Mouse (Mus musculus): ENCODE measurements around the gene Cmip. TPM values are rescaled to one million over a fixed set of nuclear protein-coding genes. Genes with fewer than 3 reads are reported as not detected.

The Cmip gene
- polyA plus RNA-seq, 1 experiment = 23.6 TPM

DNA sequence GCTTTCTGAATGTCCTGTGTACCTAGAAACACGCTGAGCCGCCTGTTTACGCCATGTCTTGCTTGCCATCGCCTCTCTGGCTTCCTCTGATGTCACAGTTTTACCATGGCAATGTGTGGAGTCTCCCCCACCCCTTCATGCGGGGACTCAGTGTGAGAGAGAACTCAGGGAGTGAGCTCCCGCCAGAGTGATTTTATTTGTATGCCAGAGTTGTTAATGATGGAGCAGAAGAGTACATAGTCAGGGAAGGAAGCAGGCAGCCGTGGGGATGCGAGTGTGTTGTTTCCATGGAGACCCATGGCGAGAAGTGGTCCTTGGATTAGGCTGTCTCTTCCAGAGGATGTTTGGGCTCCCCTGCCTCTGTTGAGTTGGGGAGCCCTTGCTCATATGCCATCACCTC, 194.2 kb downstream of the Cmip start:
- H3K27me3 ChIP-seq (ENCODE audit: control insufficient read depth, insufficient read depth, insufficient read length) = no peaks in the 10 kb centered on the region
- no peaks in the 10 kb centered on the region for H3K79me2 ChIP-seq (ENCODE audit: control insufficient read depth, insufficient read depth)
- no peak overlapping the region for H3ac ChIP-seq (ENCODE audit: control insufficient read depth, insufficient read length)
- H3K36me3 ChIP-seq (ENCODE audit: control insufficient read depth, insufficient read depth) = peaks cover 11% of the 10 kb centered on the region
- TF ChIP-seq POLR2AphosphoS2 (IDR thresholded peaks at IDR 0.05; ENCODE audit: insufficient read length, low read depth) = no peak
- H3K4me2 ChIP-seq (ENCODE audit: low read depth) = no peak overlapping the region
- no peak overlapping the region for H3K4me3 ChIP-seq

DNA sequence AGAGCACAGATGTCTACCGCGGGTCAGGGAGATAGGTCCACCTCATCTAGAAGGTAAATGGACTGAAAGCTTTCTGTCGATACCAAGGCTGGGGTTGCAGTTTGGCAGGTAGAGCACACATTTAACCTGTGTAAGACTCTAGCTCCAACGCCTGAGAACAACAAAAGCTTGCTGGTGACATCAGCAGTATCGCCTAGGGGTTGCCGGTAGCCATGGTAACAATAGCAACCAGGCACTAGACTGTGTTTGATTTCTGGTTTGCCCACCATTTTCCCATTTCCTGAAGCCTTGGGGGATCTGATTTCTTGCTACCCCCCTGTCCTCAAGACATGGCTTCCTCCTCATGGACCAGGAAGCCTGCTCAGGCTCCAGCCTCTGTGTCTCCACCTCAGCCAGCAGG, 197.1 kb downstream of the Cmip start:
- TF ChIP-seq CEBPB (IDR thresholded peaks at IDR 0.05; ENCODE audit: insufficient read depth, poor library complexity, severe bottlenecking) = no peak
- no peak for TF ChIP-seq POLR2AphosphoS2 (IDR thresholded peaks at IDR 0.05; ENCODE audit: insufficient read length, low read depth)
- TF ChIP-seq REST (IDR thresholded peaks at IDR 0.05; ENCODE audit: insufficient read depth, insufficient read length) = no peak
- TF ChIP-seq MYOG (IDR thresholded peaks at IDR 0.05; ENCODE audit: control insufficient read depth in 1 of 3, insufficient read depth in 1 of 3, insufficient read length in 2 of 3, low read depth in 2 of 3) = no peak
- TF ChIP-seq MYOD1 (IDR thresholded peaks at IDR 0.05; ENCODE audit: control insufficient read depth in 1 of 3, insufficient read length in 2 of 3, low read depth in 2 of 3) = no peak
- TF ChIP-seq TCF12 (IDR thresholded peaks at IDR 0.05; ENCODE audit: insufficient read depth, poor library complexity, severe bottlenecking) = no peak
- TF ChIP-seq SRF (IDR thresholded peaks at IDR 0.05; ENCODE audit: control insufficient read depth, insufficient read length, low read depth) = no peak
- TF ChIP-seq USF1 (IDR thresholded peaks at IDR 0.05; ENCODE audit: low read depth) = no peak
- no peak for TF ChIP-seq POLR2A (IDR thresholded peaks at IDR 0.05; ENCODE audit: insufficient read length, low read depth)
- TF ChIP-seq MAX (IDR thresholded peaks at IDR 0.05; ENCODE audit: low read depth) = no peak
- TF ChIP-seq TCF3 (IDR thresholded peaks at IDR 0.05; ENCODE audit: insufficient read length, low read depth) = no peak
- no peak for TF ChIP-seq E2F4 (IDR thresholded peaks at IDR 0.05; ENCODE audit: insufficient read depth)
- Histone ChIP-seq H3K4me3 (no peak overlapping the region), H3K36me3 (ENCODE audit: control insufficient read depth, insufficient read depth) (peaks cover 11% of the 10 kb centered on the region), H3ac (ENCODE audit: control insufficient read depth, insufficient read length) (no peak overlapping the region), H3K79me2 (ENCODE audit: control insufficient read depth, insufficient read depth) (no peaks in the 10 kb centered on the region), H3K27me3 (ENCODE audit: control insufficient read depth, insufficient read depth, insufficient read length) (no peaks in the 10 kb centered on the region), H3K4me2 (ENCODE audit: low read depth) (no peak overlapping the region)

DNA sequence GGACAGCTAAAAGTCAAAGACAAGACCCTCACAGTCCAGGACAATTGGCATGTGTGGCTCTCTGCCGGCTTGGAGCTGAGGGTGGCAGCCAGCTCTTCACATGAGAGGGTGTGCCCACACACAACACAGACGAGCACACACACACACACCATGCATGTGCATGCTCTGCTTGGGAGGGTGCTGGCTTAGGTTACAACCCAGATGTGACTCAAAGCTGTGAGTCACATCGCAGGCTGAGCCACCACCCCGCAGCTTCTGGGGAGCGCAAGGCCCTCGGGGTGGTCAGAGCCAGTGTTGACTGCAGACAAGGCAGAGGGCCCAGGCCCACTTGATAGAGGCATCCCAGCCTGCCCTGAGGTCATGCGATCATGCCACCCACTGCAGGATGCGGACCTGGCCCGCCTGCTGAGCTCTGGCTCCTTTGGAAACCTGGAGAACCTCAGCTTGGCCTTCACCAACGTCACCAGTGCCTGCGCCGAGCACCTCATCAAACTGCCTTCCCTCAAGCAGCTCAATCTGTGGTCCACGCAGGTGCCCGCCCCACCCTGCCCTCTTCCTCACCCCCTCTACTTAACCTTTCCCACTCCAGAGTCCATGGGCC, 197.8 kb downstream of the Cmip start:
- H3K79me2 ChIP-seq (ENCODE audit: control insufficient read depth, insufficient read depth) = no peaks in the 10 kb centered on the region
- H3K27me3 ChIP-seq (ENCODE audit: control insufficient read depth, insufficient read depth, insufficient read length) = no peaks in the 10 kb centered on the region
- no peak overlapping the region for H3K4me3 ChIP-seq
- peaks cover 11% of the 10 kb centered on the region for H3K36me3 ChIP-seq (ENCODE audit: control insufficient read depth, insufficient read depth)
- H3ac ChIP-seq (ENCODE audit: control insufficient read depth, insufficient read length) = no peak overlapping the region
- TF ChIP-seq MAX (IDR thresholded peaks at IDR 0.05; ENCODE audit: low read depth) = peak; percentile 23
- TF ChIP-seq MYOD1 (IDR thresholded peaks at IDR 0.05; ENCODE audit: control insufficient read depth in 1 of 3, insufficient read length in 2 of 3, low read depth in 2 of 3) = peak in 2 of 3 experiments; percentile 59 to 75
- no peak for TF ChIP-seq TCF3 (IDR thresholded peaks at IDR 0.05; ENCODE audit: insufficient read length, low read depth)
- TF ChIP-seq POLR2A (IDR thresholded peaks at IDR 0.05; ENCODE audit: insufficient read length, low read depth) = peak; percentile 16
- TF ChIP-seq REST (IDR thresholded peaks at IDR 0.05; ENCODE audit: insufficient read depth, insufficient read length) = no peak
- no peak for TF ChIP-seq TCF12 (IDR thresholded peaks at IDR 0.05; ENCODE audit: insufficient read depth, poor library complexity, severe bottlenecking)
- no peak for TF ChIP-seq CEBPB (IDR thresholded peaks at IDR 0.05; ENCODE audit: insufficient read depth, poor library complexity, severe bottlenecking)
- peak in 2 of 3 experiments; percentile 47 to 71 for TF ChIP-seq MYOG (IDR thresholded peaks at IDR 0.05; ENCODE audit: control insufficient read depth in 1 of 3, insufficient read depth in 1 of 3, insufficient read length in 2 of 3, low read depth in 2 of 3)
- no peak for TF ChIP-seq POLR2AphosphoS2 (IDR thresholded peaks at IDR 0.05; ENCODE audit: insufficient read length, low read depth)
- TF ChIP-seq USF1 (IDR thresholded peaks at IDR 0.05; ENCODE audit: low read depth) = no peak
- TF ChIP-seq SRF (IDR thresholded peaks at IDR 0.05; ENCODE audit: control insufficient read depth, insufficient read length, low read depth) = no peak
- no peak for TF ChIP-seq E2F4 (IDR thresholded peaks at IDR 0.05; ENCODE audit: insufficient read depth)
- no peak overlapping the region for H3K4me2 ChIP-seq (ENCODE audit: low read depth)

DNA sequence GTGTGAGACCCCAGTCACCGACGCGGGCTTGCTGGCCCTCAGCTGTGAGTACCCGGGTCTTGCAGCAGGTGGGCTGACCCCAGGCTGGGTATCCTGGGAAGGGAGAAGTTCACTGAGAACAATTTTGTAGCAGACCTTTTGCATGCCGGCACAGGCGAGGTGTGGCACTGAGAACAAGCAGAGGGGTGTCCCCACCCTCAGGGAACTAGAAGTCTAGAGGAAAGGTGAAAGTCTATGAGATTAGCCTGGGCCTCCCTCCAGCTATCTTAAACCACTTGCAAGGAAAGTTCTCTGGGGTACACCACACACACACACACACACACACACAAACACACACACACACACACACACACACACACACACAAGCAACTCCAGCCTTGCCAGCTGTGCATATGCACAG, 198.8 kb downstream of the Cmip start:
- Histone ChIP-seq H3K4me3 (no peak overlapping the region), H3K36me3 (ENCODE audit: control insufficient read depth, insufficient read depth) (peaks cover 11% of the 10 kb centered on the region), H3K4me2 (ENCODE audit: low read depth) (no peak overlapping the region), H3K79me2 (ENCODE audit: control insufficient read depth, insufficient read depth) (no peaks in the 10 kb centered on the region), H3K27me3 (ENCODE audit: control insufficient read depth, insufficient read depth, insufficient read length) (no peaks in the 10 kb centered on the region), H3ac (ENCODE audit: control insufficient read depth, insufficient read length) (no peak overlapping the region)
- no peak for TF ChIP-seq POLR2AphosphoS2 (IDR thresholded peaks at IDR 0.05; ENCODE audit: insufficient read length, low read depth)
- TF ChIP-seq TCF3 (IDR thresholded peaks at IDR 0.05; ENCODE audit: insufficient read length, low read depth) = no peak
- TF ChIP-seq TCF12 (IDR thresholded peaks at IDR 0.05; ENCODE audit: insufficient read depth, poor library complexity, severe bottlenecking) = no peak
- TF ChIP-seq REST (IDR thresholded peaks at IDR 0.05; ENCODE audit: insufficient read depth, insufficient read length) = no peak
- no peak for TF ChIP-seq SRF (IDR thresholded peaks at IDR 0.05; ENCODE audit: control insufficient read depth, insufficient read length, low read depth)
- no peak for TF ChIP-seq MYOG (IDR thresholded peaks at IDR 0.05; ENCODE audit: control insufficient read depth in 1 of 3, insufficient read depth in 1 of 3, insufficient read length in 2 of 3, low read depth in 2 of 3)
- TF ChIP-seq E2F4 (IDR thresholded peaks at IDR 0.05; ENCODE audit: insufficient read depth) = no peak
- no peak for TF ChIP-seq POLR2A (IDR thresholded peaks at IDR 0.05; ENCODE audit: insufficient read length, low read depth)
- TF ChIP-seq CEBPB (IDR thresholded peaks at IDR 0.05; ENCODE audit: insufficient read depth, poor library complexity, severe bottlenecking) = no peak
- TF ChIP-seq USF1 (IDR thresholded peaks at IDR 0.05; ENCODE audit: low read depth) = no peak
- TF ChIP-seq MAX (IDR thresholded peaks at IDR 0.05; ENCODE audit: low read depth) = no peak
- no peak for TF ChIP-seq MYOD1 (IDR thresholded peaks at IDR 0.05; ENCODE audit: control insufficient read depth in 1 of 3, insufficient read length in 2 of 3, low read depth in 2 of 3)

DNA sequence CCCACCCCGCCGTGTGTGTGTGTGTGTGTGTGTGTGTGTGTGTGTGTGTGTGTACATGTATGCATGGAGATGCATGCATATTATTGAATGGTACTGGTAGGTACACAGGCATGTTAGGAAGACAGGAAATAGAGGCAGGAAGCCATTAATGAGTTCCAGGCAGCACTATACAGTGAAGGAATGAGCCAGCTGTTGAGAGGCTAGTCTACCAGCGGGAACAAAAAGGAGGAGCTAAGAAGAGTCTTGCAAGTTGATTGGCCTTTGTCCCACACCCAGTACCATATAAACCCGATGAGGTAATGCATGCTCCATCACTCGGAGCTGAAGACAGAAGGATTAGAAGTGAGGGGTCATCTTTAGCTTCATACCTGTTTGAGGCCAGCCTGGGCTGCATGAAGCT, 201.6 kb downstream of the Cmip start:
- H3ac ChIP-seq (ENCODE audit: control insufficient read depth, insufficient read length) = no peak overlapping the region
- no peak for TF ChIP-seq CEBPB (IDR thresholded peaks at IDR 0.05; ENCODE audit: insufficient read depth, poor library complexity, severe bottlenecking)
- no peak for TF ChIP-seq E2F4 (IDR thresholded peaks at IDR 0.05; ENCODE audit: insufficient read depth)
- TF ChIP-seq POLR2A (IDR thresholded peaks at IDR 0.05; ENCODE audit: insufficient read length, low read depth) = no peak
- TF ChIP-seq MYOG (IDR thresholded peaks at IDR 0.05; ENCODE audit: control insufficient read depth in 1 of 3, insufficient read depth in 1 of 3, insufficient read length in 2 of 3, low read depth in 2 of 3) = no peak
- TF ChIP-seq TCF3 (IDR thresholded peaks at IDR 0.05; ENCODE audit: insufficient read length, low read depth) = no peak
- no peak for TF ChIP-seq POLR2AphosphoS2 (IDR thresholded peaks at IDR 0.05; ENCODE audit: insufficient read length, low read depth)
- no peak overlapping the region for H3K4me3 ChIP-seq
- peaks cover 4% of the 10 kb centered on the region for H3K36me3 ChIP-seq (ENCODE audit: control insufficient read depth, insufficient read depth)
- H3K79me2 ChIP-seq (ENCODE audit: control insufficient read depth, insufficient read depth) = no peaks in the 10 kb centered on the region
- no peak overlapping the region for H3K4me2 ChIP-seq (ENCODE audit: low read depth)
- H3K27me3 ChIP-seq (ENCODE audit: control insufficient read depth, insufficient read depth, insufficient read length) = no peaks in the 10 kb centered on the region
